Mouse (Mus musculus) mature B cell (primary cell): ENCODE results near the gene D8Ertd738e.

Experiments used
- in situ Hi-C: fragments of 300-500 bp; cut with MboI; formaldehyde crosslinking; loops from 2 replicates; pipeline ENCODE4 v1.14.3; 2019

The D8Ertd738e gene

GRCm38 (mm10) chr8:84202938-84203917 lies 46.3 kb downstream of the D8Ertd738e start:
- in situ Hi-C loops, result no loop called here

DNA sequence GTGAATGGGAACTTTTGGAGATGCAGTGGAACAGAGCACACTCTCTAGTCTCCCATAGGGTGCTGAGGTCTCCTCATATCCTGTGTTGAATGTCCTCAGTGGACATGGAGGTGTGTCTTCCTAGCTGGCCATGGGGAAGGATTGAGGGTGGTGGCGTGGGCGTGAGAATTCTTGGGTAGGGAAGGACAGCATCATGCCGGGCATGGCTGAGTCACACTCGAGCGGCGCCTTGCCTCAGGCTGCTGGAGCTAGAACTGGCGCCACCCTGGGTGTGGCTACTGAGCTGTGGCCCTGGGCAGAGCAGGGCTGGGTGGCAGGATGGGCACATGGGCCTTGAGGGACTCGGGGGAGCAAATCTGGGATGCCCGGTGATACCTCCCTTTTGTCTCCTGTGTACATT lies 47.1 kb downstream of the D8Ertd738e start:
- in situ Hi-C loops, result no loop called here

DNA sequence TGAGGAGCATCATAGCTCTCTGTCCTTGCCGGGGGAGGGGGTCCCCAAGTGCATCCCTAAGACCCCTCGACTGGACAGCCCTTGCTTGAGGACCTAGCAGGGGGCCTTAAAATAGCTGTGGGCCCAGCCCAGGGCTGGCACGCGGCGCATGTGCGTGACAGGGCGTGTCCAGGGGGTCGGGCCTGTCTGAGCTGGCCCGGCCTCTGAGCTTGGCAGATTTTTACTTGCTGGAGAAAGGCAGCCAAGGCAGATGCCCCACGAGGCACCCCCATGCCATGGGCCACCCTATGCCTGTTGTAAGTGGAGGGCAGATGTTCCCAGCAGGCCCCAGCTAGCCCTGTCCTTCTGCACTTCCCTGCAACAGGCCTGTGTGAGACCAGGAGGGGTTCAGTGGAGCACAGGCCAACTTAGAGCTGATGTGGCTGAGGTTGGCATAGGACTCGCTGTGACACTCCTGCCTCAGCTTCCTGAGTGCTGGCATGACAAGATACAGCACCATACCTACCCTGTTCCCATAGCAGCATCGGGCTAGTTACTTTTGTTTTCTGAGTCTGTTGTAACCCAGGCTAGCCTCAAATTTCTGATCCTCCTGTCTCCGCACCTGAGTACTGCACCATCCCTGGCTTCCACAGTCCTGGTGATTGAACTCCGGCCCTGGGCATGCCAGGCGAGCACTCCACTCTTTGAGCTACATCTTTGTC lies 47.8 kb downstream of the D8Ertd738e start:
- in situ Hi-C loops, result no loop called here

GRCm38 (mm10) chr8:84200652-84201544 lies 48.6 kb downstream of the D8Ertd738e start:
- in situ Hi-C loops, result no loop called here

GRCm38 (mm10) chr8:84200126-84200555 lies 49.4 kb downstream of the D8Ertd738e start:
- in situ Hi-C loops, result no loop called here

DNA sequence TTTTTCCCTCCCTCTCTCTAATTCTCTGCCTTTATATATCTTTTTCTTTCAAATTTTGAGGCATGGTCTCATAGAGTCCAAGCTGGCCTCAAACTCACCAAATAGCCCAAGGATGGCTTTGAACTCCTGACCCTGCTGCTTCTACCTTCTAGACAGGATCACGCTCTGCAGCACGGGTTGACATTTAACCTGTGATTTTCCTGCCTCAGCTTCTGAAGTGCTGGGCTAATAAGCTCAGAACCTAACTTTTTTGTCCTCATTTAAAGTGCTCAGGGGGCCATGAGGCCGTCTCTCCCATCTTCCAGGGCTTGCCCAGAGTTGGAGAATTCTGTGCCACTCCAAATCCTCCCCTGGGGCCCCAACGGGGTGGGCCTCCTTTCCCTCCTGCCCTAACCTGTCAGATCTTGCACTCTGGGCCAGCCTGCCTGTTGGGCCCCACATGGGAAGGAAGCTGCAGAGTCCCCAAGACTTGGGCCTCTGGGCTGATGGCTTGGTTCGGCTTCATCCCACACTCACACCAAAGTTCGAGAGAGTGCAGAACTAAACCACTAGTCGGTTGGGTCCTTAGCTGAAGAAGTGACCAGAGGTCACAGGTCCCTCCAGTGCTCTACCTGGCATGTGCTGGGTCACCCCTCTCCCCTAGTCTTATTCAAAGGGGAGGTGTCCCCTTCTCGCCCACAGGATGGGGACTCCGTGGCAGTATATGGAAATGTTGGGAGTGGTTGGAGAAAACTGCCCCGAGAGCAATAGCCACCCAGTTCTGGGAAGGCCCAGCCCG lies 50.0 kb downstream of the D8Ertd738e start:
- in situ Hi-C loops, result no loop called here

- in situ Hi-C loops, result no loop called here
Measured at GRCm38 (mm10) chr8:84198871-84199270, 50.6 kb downstream of the D8Ertd738e start.

DNA sequence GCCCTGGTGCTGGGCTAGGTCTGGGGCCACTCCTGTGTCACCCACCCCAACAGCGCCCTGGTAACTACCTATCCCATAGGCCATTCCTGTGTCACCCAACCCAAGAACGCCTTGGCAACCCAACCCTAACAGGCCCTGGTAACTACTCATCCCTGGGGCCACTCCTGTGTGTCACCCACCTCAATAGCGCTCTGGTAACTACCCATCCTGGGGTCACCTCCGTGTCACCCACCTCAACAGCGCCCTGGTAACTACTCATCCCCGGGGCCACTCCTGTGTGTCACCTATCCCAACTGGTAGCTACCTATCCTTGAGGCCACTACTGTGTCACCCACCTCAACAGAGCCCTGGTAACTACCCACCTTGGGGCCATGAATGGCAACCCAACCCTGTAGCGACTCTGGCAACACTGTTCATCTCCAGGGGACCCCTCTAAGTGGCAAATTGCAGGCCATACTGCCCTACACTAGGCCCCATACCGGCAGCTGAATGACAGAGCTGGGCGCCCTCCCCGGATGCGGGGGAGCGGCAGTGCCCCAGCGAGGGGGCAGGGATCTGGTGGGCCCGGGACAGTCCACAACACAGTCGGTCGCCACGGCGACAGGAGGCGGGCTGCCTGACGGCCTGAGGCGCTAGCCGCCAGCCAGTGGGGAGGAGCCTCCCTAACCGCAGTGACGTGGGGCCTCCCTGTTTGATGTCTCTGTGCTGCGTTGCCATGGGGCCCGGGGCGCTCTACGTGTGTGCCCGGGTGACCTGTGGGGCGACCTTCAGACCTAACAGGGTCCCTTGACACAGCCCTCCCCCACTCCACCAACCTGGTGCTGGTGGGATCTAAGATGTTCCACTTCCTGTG lies 51.4 kb downstream of the D8Ertd738e start:
- in situ Hi-C loops, result no loop called here

GRCm38 (mm10) chr8:84197141-84197921 lies 52.2 kb downstream of the D8Ertd738e start:
- in situ Hi-C loops, result no loop called here
